Mouse (Mus musculus) forebrain, embryonic 14.5 days (tissue): ENCODE results near the gene Wdr24. TPM values are rescaled to one million over a fixed set of nuclear protein-coding genes. Genes with fewer than 3 reads are reported as not detected.

ENCODE experiments used
- ATAC-seq: fragments of 200-750 bp; cut with Nextera tagmentation; 2 replicates; pipeline ENCODE4 v1.8.0; 2017; ENCODE audit warnings: mild to moderate bottlenecking, moderate library complexity
- DNase-seq: peaks from one replicate; pipeline ENCODE4 v3.0.0-alpha.2; 2015; ENCODE audit warnings: low spot score
- H3K27ac ChIP-seq: fragments of 300-500 bp; sonication (generic); 2 replicates; pipeline ENCODE4 v1.5.1; 2014; ENCODE audit warnings: low read depth, mild to moderate bottlenecking, control low read depth, low read length, moderate library complexity
- H3K27me3 ChIP-seq: fragments of 300-500 bp; sonication (generic); replicated peaks from 2 replicates; pipeline ENCODE4 v1.6.1; 2014; ENCODE audit warnings: low read length, control low read depth, mixed read lengths; ENCODE audit not compliant: control insufficient read depth, insufficient read depth
- H3K36me3 ChIP-seq: fragments of 300-500 bp; sonication (generic); 2 replicates; pipeline ENCODE4 v1.6.1; 2014; ENCODE audit warnings: low read length, control low read depth; ENCODE audit not compliant: control insufficient read depth, insufficient read depth
- H3K4me1 ChIP-seq: fragments of 300-500 bp; sonication (generic); 2 replicates; pipeline ENCODE4 v1.6.1; 2014; ENCODE audit warnings: antibody characterized with exemption, low read length, control low read depth; ENCODE audit not compliant: control insufficient read depth, insufficient read depth
- H3K4me2 ChIP-seq: fragments of 300-500 bp; sonication (generic); 2 replicates; pipeline ENCODE4 v1.6.1; 2014; ENCODE audit warnings: mild to moderate bottlenecking, control low read depth, low read length
- H3K4me3 ChIP-seq: fragments of 300-500 bp; sonication (generic); 2 replicates; pipeline ENCODE4 v1.5.1; 2014; ENCODE audit warnings: low read depth, low read length, control low read depth
- H3K9ac ChIP-seq: fragments of 300-500 bp; sonication (generic); 2 replicates; pipeline ENCODE4 v1.6.1; 2014; ENCODE audit warnings: mild to moderate bottlenecking, low read length, control low read depth, moderate library complexity
- H3K9me3 ChIP-seq: fragments of 300-500 bp; sonication (generic); replicated peaks from 2 replicates; pipeline ENCODE4 v1.6.1; 2016; ENCODE audit warnings: low read length, control low read depth, mixed read lengths; ENCODE audit not compliant: control insufficient read depth
- WGBS: fragments of 180-500 bp; shearing (Covaris S2); extraction: QIAGEN DNeasy Blood & Tissue Kit; methylation state at CpG from one replicate; pipeline ENCODE4 v1.1.7; 2014; 5-methylcytosine and 5-hydroxymethylcytosine counted together
- polyA plus RNA-seq: library from polyadenylated mRNA; unstranded; fragments of >200 nt; fragmentation: Nextera tagmentation; extraction: Ambion mirVana; gene quantifications from 2 replicates; pipeline ENCODE4 v1.2.1, GENCODE M21; 2014

Gene Wdr24
- polyA plus RNA-seq, 1 experiment from 2014 or later, result 33.3 TPM

- Histone ChIP-seq H3K4me2 (peak overlapping the region; percentile 88), H3K9me3 (no peaks in the 10 kb centered on the region), H3K36me3 (peaks cover 15% of the 10 kb centered on the region), H3K4me1 (peaks cover 13% of the 10 kb centered on the region), H3K9ac (peak overlapping the region; percentile 80), H3K27me3 (no peaks in the 10 kb centered on the region), H3K27ac (peak overlapping the region; percentile 94), H3K4me3 (peak overlapping the region; percentile 77)
- 6% methylated on average over 14 of the region's 14 CpGs for WGBS
- ATAC-seq (no peak), DNase-seq (no peak)
Observed at GRCm38 (mm10) chr17:25874148-25874720, 50.8 kb downstream of the Wdr24 start.

GRCm38 (mm10) chr17:25874721-25875170 lies 51.3 kb downstream of the Wdr24 start, which contains the start of gene Mettl26:
Mettl26 (plus strand) TSS chr17:25875074.
- WGBS, result under 1% methylated on average over 25 of the region's 25 CpGs
- ATAC-seq, result peak; percentile 81

GRCm38 (mm10) chr17:25875171-25876136 lies 52.0 kb downstream of the Wdr24 start:
- Histone ChIP-seq H3K36me3 (peaks cover 17% of the 10 kb centered on the region), H3K9ac (peak overlapping the region; percentile 80), H3K4me1 (peaks cover 13% of the 10 kb centered on the region), H3K27me3 (no peaks in the 10 kb centered on the region), H3K4me2 (peak overlapping the region; percentile 88), H3K9me3 (no peaks in the 10 kb centered on the region), H3K27ac (peak overlapping the region; percentile 94), H3K4me3 (peak overlapping the region; percentile 77)
- peak; percentile 93 for DNase-seq
- under 1% methylated on average over 59 of the region's 59 CpGs for WGBS
- peak; percentile 96 for ATAC-seq

More at GRCm38 (mm10) chr17:25874721-25875170, 51.3 kb downstream of the Wdr24 start, which contains the start of gene Mettl26:
- DNase-seq, result peak; percentile 97
- Histone ChIP-seq H3K27ac (peak within 1 kb of the TSS; percentile 94), H3K9me3 (no peaks in the 10 kb centered on the region), H3K27me3 (no peaks in the 10 kb centered on the region), H3K4me2 (peak within 1 kb of the TSS; percentile 88), H3K4me1 (peaks cover 13% of the 10 kb centered on the region), H3K9ac (peak within 1 kb of the TSS; percentile 80), H3K4me3 (peak within 1 kb of the TSS; percentile 77), H3K36me3 (peaks cover 17% of the 10 kb centered on the region)

- no peaks in the 10 kb centered on the region for H3K9me3 ChIP-seq
- H3K4me2 ChIP-seq, result peak overlapping the region; percentile 88
- peak overlapping the region; percentile 77 for H3K4me3 ChIP-seq
- H3K9ac ChIP-seq, result peak overlapping the region; percentile 80
- DNase-seq, result no peak
- H3K36me3 ChIP-seq, result peaks cover 17% of the 10 kb centered on the region
- 69% methylated on average over 10 of the region's 10 CpGs for WGBS
- H3K27me3 ChIP-seq, result no peaks in the 10 kb centered on the region
- H3K27ac ChIP-seq, result no peak overlapping the region
- no peak for ATAC-seq
- H3K4me1 ChIP-seq, result peaks cover 13% of the 10 kb centered on the region
Observed at GRCm38 (mm10) chr17:25876347-25876915, 53.0 kb downstream of the Wdr24 start.

GRCm38 (mm10) chr17:25877025-25877424 lies 53.6 kb downstream of the Wdr24 start:
- H3K4me2 ChIP-seq, result no peak overlapping the region
- H3K4me3 ChIP-seq, result no peak overlapping the region
- DNase-seq (no peak), ATAC-seq (no peak)
- H3K9ac ChIP-seq, result no peak overlapping the region
- peaks cover 13% of the 10 kb centered on the region for H3K4me1 ChIP-seq
- 99% methylated on average over 3 of the region's 3 CpGs for WGBS
- no peak overlapping the region for H3K27ac ChIP-seq
- peaks cover 18% of the 10 kb centered on the region for H3K36me3 ChIP-seq
- no peaks in the 10 kb centered on the region for H3K27me3 ChIP-seq
- H3K9me3 ChIP-seq, result no peaks in the 10 kb centered on the region

- H3K9me3 ChIP-seq, result no peaks in the 10 kb centered on the region
- no peak overlapping the region for H3K27ac ChIP-seq
- ATAC-seq (no peak), DNase-seq (no peak)
- no peak overlapping the region for H3K4me2 ChIP-seq
- H3K27me3 ChIP-seq, result no peaks in the 10 kb centered on the region
- H3K36me3 ChIP-seq, result peaks cover 28% of the 10 kb centered on the region
- no peak overlapping the region for H3K4me3 ChIP-seq
- H3K9ac ChIP-seq, result no peak overlapping the region
- 92% methylated on average over 32 of the region's 32 CpGs for WGBS
- peaks cover 13% of the 10 kb centered on the region for H3K4me1 ChIP-seq
Observed at GRCm38 (mm10) chr17:25877741-25878610, 54.5 kb downstream of the Wdr24 start.
